Mouse (Mus musculus) adrenal gland, postnatal 10 days (tissue): ENCODE measurements around the gene Primpol. TPM values are rescaled to one million over a fixed set of nuclear protein-coding genes. Genes with fewer than 3 reads are reported as not detected.
A peak's percentile ranks its signal among the peaks of the same experiment; 100 is the strongest.

ENCODE experiments used
- DNase-seq: peaks from one replicate; pipeline ENCODE4 v3.0.0; 2021; ENCODE audit warnings: mixed read lengths
- long read RNA-seq, 2 experiments: library from polyadenylated mRNA; stranded (forward); transcript quantifications; one replicate each; pipeline ENCODE4 v2.0.0; 2021
- total RNA-seq, 2 experiments: library from RNA; stranded (reverse); gene quantifications; 2 replicates each; pipeline ENCODE4 v1.2.3; 2021

The Primpol gene
- 10 to 100 TPM; 12.0 to 17.4 TPM for total RNA-seq
- long read RNA-seq, experiment 1, partial matches to known transcripts, result 1 of 4 reads
- long read RNA-seq, experiment 1, other reads (novel, unspliced or antisense), result 2 of 4 reads
- long read RNA-seq, experiment 2, partial matches to known transcripts, result 0 of 5 reads
- long read RNA-seq, experiment 2, other reads (novel, unspliced or antisense), result 3 of 5 reads

DNA sequence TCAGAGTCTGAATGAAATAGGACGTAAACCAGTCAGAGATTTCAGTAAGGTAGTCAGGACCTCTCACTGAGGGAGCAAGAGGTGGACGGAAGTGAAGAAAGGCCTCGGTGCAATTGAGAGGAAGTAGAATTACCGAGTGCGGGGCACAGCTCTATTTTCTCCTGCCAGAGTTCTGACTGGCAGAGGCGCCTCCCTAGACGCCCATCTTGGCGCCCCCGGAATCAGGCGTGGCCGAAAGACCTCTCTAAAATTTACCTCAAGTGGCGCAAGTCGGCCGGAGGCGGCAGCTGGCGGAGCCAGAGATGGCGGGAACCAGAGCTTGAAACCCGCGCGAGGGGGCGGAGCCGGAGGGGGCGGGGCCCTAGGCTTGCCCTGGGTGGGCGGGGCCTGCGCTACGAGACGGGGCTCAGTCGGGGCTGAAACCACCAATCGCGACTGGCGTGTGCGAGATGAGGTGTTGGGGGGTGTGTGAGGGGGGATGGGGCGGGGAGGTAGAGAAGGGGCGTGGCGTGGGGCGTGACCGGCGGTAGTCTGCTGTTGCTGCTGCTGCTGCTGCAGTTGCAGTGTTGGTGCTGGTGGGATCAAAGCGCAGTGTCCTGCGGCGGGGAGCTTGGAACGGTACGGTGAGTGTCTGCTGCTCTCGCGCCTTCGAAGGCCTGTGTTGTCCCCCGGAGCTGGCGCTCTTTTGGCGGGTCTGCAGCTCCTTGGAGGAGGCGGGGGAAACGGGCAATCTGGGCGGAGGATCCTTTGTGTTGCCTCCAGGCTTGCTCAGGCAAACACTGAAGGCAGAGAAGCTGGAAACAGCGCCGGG lies at the start of gene Primpol, which contains the start of gene Casp3:
TSS of gene Primpol (minus strand) at position 334 of the 811 bp plus-strand sequence.
TSS of gene Casp3 (plus strand) at position 413 of the 811 bp plus-strand sequence.
- DNase-seq, result peak; percentile 99

DNA sequence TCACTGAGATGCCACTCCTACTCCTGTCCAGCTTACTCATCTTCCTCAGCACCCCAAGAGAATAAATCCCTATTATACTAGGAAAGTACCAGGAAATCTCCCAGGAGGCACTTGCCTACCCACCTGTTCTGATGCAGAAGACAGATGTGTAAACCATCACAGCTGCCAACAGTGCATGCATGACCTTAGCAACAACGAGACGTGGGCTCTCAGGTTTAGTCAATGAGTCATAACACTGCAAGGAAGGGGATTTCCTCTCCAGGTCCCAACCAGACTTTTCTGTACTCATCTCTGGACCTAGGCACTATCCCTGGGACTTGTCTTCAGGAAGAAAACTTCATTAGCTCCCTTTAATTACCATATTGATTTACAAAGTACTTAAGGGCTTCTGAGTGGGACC lies 38.9 kb upstream of the Primpol start:
- no peak for DNase-seq

GRCm38 (mm10) chr8:46651872-46652271 lies 34.9 kb upstream of the Primpol start:
- DNase-seq, result peak; percentile 64

- DNase-seq, result no peak
Measured at GRCm38 (mm10) chr8:46648421-46648820, 31.4 kb upstream of the Primpol start.

DNA sequence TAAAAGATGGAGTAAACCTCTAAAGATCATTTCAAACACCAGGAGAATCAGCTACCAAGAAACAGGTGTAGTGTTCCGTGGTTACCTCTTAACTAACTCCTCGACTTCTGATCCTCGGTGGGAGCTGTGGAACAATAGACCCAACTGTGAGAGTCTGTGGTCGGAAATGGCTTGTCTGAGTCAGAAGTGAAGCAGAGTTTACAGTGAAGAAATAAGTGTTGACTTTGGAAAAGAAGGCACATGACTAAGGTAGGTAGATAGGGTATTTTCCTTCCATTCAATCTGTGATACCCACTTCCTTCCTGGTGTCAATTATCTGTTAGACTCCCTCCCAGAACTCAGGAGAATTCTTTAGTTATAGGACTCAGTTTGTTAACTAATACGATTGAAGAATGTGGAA lies 24.3 kb upstream of the Primpol start:
- DNase-seq, result no peak

GRCm38 (mm10) chr8:46639852-46640251 lies 22.8 kb upstream of the Primpol start:
- DNase-seq, result no peak

GRCm38 (mm10) chr8:46639010-46639571 lies 22.1 kb upstream of the Primpol start:
- peak; percentile 44 for DNase-seq

- no peak for DNase-seq
Measured at GRCm38 (mm10) chr8:46630932-46631331, 13.9 kb upstream of the Primpol start.

- DNase-seq, result no peak
Measured at GRCm38 (mm10) chr8:46630422-46630821, 13.4 kb upstream of the Primpol start.

GRCm38 (mm10) chr8:46628645-46629044 lies 11.6 kb upstream of the Primpol start:
- DNase-seq, result no peak

DNA sequence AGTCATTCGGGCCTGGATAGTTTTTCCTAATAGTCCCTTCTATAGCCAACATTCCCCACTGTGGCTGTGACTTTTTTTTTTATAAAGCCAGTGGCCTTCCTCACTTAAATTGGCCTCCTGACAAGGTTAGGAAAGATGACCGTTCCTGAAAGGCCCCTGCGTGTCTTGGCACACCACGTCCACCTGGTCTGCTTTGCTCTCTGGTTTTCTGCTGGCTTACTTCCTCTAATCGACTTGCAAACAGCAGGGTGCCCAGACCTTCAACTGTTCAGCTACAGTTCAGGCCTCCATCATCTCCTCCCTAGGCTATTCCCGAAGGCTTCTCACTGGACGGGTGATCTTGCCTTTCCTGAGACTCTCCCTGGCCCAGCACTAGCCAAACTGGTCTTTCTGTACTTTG lies 10.9 kb upstream of the Primpol start:
- no peak for DNase-seq

GRCm38 (mm10) chr8:46626642-46627041 lies 9.6 kb upstream of the Primpol start:
- no peak for DNase-seq

DNA sequence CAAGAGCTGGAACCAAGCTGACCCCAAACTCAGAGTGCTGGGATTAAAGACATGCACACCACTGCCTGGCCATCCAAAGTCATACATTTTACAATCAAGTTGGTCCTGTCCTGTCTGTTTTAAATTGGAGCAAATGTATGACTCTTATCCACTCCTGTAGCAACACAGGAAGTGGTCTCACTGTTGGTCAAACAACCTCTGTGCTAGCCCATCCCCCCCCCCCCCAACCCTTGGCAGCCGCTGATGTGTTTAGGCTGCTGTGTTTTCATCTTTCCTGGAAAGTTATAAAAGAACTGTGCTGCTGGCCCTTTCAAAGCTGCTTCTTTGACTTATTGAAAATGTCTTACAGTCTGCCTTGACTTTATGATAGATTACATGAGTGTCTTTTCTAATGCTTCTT lies 8.2 kb upstream of the Primpol start:
- no peak for DNase-seq

- no peak for DNase-seq
Measured at GRCm38 (mm10) chr8:46622446-46623270, 5.6 kb upstream of the Primpol start.

DNA sequence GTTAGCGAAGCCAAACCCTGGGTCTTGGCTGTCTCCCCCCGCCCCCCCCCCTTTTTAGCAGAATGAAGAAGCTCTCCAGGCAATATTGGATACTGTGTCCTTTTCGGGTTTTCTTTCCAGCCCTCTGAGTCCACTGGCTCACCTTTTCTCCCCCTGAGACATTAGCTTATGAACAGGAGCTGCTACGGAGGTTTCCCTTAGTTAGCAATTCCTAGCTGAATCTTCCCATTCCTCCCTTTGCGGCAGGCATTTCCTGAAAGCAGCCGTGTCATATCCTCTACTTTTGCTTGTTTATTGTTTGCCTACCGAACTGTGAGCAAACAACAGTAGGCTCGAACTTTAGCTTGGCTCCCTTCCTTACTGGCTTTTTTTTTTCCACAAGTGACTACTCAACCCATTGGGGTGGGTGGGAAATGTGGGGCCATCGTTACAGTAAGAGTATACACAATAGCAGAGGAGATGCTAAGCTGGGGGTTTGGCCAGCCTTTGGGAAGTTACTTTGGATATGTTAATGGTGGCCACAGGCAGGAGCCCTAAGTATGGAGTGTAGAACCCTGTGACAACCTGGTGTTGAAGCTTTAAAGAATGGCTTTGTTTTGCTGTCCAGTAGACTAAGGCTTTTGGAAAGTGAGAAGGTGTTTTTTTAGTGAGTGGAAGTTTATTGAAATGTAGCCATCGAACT lies 1.8 kb upstream of the Primpol start:
- DNase-seq, result no peak

- peak; percentile 50 for DNase-seq
Measured at GRCm38 (mm10) chr8:46617690-46618620, 943 bp upstream of the Primpol start.

GRCm38 (mm10) chr8:46615936-46616335 lies 1.1 kb downstream of the Primpol start:
- DNase-seq, result no peak

DNA sequence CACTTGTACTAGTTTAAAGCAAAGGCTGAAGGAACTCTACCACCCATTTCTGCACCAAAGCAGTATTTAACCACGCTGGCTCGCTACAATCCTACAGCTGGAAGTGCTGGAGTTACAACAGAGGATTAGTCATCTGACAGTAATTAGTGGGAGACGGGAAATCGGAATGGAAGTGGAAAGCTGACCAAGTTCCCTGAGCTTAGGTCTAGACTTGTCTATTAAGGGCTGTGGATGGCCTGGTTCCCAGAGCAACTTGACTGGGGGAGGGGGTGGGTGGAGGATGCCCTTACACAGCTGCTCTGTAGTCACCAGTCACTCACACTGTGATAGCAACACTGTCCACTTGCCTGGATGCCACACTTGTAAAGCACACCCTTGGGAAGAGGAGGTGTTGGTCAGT lies 3.6 kb downstream of the Primpol start:
- no peak for DNase-seq

DNA sequence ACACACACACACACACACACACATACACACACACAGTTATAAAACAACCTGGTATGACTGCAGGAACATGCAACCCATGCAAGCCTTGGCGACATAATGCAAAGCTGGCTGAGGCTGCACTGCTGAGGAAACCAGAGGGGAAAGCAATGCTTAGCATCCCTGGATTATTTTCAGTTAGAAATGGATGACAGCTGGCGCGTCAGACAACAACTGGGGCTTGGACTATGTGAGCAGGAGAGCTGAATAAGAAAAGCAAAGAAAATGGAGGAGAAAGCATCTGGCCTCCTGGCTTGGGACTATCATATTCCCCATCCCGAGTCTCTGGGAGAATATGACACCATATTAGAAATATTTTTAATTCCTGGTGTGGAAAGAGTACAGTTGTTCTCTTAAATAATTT lies 4.1 kb downstream of the Primpol start:
- no peak for DNase-seq

DNA sequence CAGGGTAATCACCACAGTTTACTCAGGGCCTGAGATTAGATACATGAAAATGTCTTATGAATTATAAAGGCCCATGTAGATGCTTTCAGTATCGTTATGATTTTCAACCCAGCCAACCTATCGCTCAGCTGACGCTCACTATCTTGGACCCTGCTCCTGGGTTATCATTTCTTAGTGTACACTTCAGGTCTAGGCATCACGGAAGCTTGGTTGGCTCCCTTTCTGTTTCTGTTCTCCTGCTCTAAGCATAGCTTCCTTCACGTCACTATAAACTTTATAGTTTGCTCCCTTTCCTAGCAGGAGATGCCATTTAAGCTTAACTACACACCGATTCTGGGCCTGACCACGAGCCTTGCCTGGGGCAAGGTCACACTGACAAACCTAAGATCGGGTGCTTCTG lies 5.5 kb downstream of the Primpol start:
- no peak for DNase-seq

GRCm38 (mm10) chr8:46606930-46607329 lies 10.1 kb downstream of the Primpol start:
- DNase-seq, result no peak
